Mouse (Mus musculus): ENCODE measurements around the gene A030014E15Rik.

DNA sequence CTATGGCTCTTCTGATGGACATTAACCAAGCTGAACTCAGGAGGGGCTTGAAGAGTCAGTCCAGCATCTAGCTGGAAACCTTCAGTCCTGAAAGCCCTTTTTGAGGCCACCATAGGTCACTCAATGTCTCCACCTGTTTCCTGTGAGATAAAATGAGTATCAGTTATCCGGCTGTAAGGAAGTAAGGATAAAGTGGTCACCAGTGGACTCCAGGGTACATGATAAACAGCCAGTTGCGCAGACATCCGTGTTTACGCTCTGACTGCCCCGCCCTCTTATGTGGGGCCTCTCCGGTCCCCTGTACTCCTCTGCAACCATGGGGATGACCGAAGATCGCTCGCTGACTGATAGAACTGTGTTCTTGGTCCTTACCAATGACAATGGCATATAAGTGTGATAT, 49.6 kb downstream of the A030014E15Rik start:
- TF ChIP-seq JUN (IDR thresholded peaks at IDR 0.05; ENCODE audit: insufficient read depth, low read depth, low read length) (no peak), RCOR1 (conservative IDR thresholded peaks at IDR 0.05; ENCODE audit: low read depth, low read length) (no peak), POLR2A (IDR thresholded peaks at IDR 0.05; ENCODE audit: low read depth, low read length) (no peak)
